Mouse (Mus musculus): Measurements from ENCODE around the gene Htr5a. TPM values are rescaled to one million over a fixed set of nuclear protein-coding genes. Genes with fewer than 3 reads are reported as not detected.

Htr5a gene
- total RNA-seq, 2 experiments from 2014 or later: not detected

DNA sequence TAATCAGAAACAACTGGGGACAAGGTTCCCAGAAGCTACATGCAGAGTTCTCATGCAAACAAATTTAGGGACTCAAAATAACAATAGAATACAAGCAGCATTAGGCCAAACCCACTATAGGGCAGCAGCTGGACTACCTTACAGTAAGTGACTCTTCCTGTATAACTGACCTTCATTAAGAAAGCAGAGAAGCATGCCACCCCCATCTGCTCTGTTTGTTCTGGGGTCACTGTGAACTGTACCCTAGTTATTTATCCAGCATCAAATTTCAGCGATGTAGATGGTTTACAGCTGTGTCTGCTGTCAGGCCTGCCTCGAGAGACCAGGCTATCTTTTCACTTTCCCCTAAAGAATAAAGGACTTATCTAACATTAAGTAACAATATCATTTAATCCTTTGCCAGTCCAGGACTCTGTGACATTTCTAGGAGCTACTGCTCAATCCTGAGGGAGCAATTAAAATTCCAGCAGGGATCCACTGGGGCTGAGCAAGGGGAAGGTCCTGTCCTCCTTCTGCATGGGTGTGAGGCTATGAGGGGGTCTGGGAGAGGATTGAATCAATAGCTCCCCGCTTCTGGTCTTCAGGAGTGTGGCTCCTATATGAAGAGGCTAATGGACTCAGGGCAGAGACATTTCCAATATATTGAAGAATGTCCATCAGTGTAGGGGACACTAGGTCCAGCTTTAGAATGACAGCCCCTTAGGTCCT, 38.5 kb downstream of the Htr5a start:
- DNase-seq: no peak
- intact Hi-C loops (cut with DNase I): no loop called here

DNA sequence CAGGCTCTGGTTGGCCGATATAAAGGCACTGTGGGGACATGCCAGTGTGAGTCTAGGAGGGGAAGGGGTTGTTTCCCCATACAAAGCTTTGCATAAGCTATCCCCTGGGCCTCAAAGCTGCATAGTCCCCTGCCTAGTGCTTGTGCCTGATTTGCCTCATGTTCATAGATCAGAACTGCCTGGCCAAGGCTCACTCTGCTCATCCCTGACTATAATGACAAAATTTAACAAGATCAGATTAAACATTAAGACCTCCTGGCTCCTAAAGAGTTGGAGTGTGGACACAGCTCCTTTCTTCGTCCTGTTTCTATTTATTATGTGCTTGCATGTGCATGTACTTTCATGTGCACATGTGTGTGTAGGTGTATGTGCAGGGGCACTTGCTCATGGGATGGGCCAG, 39.3 kb downstream of the Htr5a start:
- intact Hi-C loops (cut with DNase I): no loop called here

DNA sequence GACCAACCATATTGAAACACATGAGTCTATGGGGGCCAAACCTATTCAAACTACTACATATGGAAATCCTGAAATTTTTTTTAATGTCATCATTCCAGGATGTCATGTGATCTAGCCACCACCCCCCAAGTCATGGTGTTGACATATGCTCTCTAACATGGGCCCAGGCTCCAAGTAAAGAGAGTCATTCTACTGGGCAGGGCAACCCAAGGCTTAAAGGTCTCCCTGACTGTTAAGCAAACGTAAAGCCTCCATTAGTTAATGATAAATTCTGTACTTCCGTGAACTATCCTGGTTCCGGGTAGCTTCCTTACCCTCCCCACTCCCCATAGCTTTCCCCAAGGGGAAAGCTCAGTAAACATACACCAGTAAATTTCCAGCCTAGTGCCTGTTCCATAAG, 46.1 kb downstream of the Htr5a start:
- no peak for DNase-seq
- intact Hi-C loops (cut with DNase I): no loop called here

More for the DNA sequence above, 39.3 kb downstream of the Htr5a start:
- DNase-seq: no peak

DNA sequence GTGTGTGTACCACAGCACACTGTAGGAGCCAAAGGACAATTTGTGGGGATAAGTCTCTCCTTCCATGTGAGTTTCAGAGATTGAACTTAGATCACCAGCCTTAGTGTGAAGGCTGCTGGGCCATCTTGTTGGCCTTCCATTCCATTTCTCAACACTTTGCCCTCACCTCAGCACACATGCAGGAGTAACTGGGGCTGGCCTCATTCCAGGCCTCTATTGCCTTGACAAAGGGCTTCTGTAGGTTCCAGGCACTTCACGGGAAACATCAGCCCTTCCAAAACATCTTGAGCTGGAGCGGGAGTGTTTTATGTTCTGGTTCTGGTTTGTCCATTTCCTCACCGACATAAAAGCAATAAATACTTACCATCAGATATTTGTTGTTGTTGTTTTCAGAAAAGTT, 54.0 kb downstream of the Htr5a start:
- no peak for DNase-seq
- intact Hi-C loops (cut with DNase I): no loop called here

DNA sequence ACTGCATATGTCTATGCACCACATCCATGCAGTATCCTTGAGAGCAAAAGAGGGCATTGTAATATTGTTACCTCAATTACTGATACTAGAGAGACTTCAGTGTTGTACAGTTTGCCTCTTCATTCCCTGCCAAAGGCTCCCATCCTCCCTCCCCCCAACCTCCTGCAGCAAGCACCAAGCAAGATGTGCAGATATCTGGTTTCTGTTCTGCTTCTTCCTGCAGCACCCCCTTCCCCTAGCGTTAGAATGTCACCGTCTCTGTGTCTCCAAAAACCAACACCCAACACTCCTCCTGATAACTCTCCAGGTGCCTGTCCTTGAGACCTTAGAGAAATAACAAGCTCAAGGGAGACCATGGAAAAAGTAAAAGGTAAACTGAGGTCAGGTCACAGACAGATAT, 57.8 kb downstream of the Htr5a start:
- intact Hi-C loops (cut with DNase I): no loop called here
- no peak for DNase-seq

DNA sequence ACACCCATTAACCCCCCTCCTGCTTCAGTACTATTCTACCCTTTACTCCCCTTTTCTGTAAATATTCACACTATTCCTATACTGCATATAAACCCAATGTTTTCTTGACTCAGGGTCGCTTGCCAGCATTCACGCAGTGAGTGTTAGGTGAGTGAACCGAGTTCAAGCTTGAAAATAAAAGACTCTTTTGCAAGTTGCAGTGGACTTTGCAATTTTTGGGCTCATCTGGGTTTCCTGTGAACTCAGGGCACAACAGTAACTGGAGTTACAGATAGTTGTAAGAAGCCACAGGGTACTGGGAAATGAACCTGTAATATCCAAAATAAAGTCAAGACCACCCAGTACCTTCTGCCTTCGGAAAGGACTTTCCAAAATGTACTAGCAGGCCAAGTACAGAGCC, 58.2 kb downstream of the Htr5a start:
- DNase-seq: no peak
- intact Hi-C loops (cut with DNase I): no loop called here

Other genes with a start within 250 kb of the Htr5a start
- 10 to 100 TPM; 17.1 to 18.5 TPM for gene Paxip1, start 50.5 kb upstream of the Htr5a start, total RNA-seq (2021)
- gene Insig1, start 229.2 kb downstream of the Htr5a start, total RNA-seq (2021): 10 to 100 TPM; 18.8 to 21.2 TPM

All from heart, postnatal 36 days (tissue).